Mouse (Mus musculus) megakaryocyte, embryonic 14.5 days (primary cell): ENCODE data around the gene Clpp. TPM values are rescaled to one million over a fixed set of nuclear protein-coding genes. Genes with fewer than 3 reads are reported as not detected.

ENCODE experiments used
- H3K27me3 ChIP-seq: replicated peaks from 2 replicates; pipeline ENCODE3; 2012; ENCODE audit warnings: inconsistent platforms
- H3K36me3 ChIP-seq: replicated peaks from 2 replicates; pipeline ENCODE3; 2012; ENCODE audit warnings: low read length, inconsistent platforms, mixed read lengths
- H3K4me1 ChIP-seq: 2 replicates; pipeline ENCODE4 v1.6.1; 2012; ENCODE audit warnings: inconsistent platforms
- H3K4me3 ChIP-seq: replicated peaks from 2 replicates; pipeline ENCODE3; 2012; ENCODE audit warnings: moderate library complexity, mild to moderate bottlenecking, inconsistent platforms
- H3K9me3 ChIP-seq: 2 replicates; pipeline ENCODE4 v1.6.1; 2012; ENCODE audit warnings: inconsistent platforms
- FLI1 ChIP-seq: IDR thresholded peaks from 2 replicates; pipeline ENCODE4 v1.6.1; 2012; ENCODE audit warnings: low read length, inconsistent platforms, mixed read lengths
- GATA1 ChIP-seq: IDR thresholded peaks from 3 replicates; pipeline ENCODE4 v1.6.1; 2012; ENCODE audit warnings: mixed read lengths, low read length, inconsistent platforms, borderline replicate concordance
- polyA plus RNA-seq: library from polyadenylated mRNA; stranded (reverse); fragments of >175 nt; gene quantifications from 2 replicates; pipeline ENCODE4 v1.2.3, GENCODE M21; 2012; ENCODE audit warnings: low replicate concordance; ENCODE audit not compliant: insufficient read depth

Gene Clpp
- polyA plus RNA-seq, 1 experiment: 177 TPM

DNA sequence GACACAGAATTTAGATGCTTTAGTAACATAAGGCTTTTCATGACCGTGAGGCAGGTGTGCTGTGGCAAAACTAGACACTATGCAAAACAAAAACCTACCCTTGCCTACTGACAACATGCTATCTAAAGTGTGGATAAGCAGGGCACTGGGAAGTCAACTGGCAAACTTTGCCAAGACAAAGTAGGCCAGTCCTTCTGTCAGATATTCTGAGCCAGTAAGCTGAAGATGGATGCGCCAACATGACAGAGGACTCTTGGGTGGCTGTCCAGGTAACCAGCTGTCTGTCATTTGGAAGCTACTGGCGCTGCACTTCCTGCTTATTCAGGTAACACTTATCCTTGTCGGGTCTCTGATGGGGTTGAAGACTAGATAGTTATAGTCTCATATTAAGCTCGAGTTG lies 20.0 kb upstream of the Clpp start:
- Histone ChIP-seq H3K27me3 (peaks cover 25% of the 10 kb centered on the region), H3K9me3 (no peaks in the 10 kb centered on the region), H3K4me1 (no peaks in the 10 kb centered on the region), H3K36me3 (no peaks in the 10 kb centered on the region), H3K4me3 (no peak overlapping the region)
- no peak for TF ChIP-seq GATA1
- no peak for TF ChIP-seq FLI1

- no peaks in the 10 kb centered on the region for H3K36me3 ChIP-seq
- no peak for TF ChIP-seq GATA1
- no peak for TF ChIP-seq FLI1
- H3K27me3 ChIP-seq: peaks cover 37% of the 10 kb centered on the region
- H3K4me1 ChIP-seq: peaks cover 25% of the 10 kb centered on the region
- no peak overlapping the region for H3K4me3 ChIP-seq
- H3K9me3 ChIP-seq: no peaks in the 10 kb centered on the region
Observed at GRCm38 (mm10) chr17:56973956-56974707, 16.0 kb upstream of the Clpp start.

- Histone ChIP-seq H3K4me1 (peaks cover 31% of the 10 kb centered on the region), H3K36me3 (no peaks in the 10 kb centered on the region), H3K9me3 (no peaks in the 10 kb centered on the region), H3K4me3 (no peak overlapping the region), H3K27me3 (peaks cover 33% of the 10 kb centered on the region)
- no peak for TF ChIP-seq FLI1
Observed at GRCm38 (mm10) chr17:56974708-56975240, 15.3 kb upstream of the Clpp start.

DNA sequence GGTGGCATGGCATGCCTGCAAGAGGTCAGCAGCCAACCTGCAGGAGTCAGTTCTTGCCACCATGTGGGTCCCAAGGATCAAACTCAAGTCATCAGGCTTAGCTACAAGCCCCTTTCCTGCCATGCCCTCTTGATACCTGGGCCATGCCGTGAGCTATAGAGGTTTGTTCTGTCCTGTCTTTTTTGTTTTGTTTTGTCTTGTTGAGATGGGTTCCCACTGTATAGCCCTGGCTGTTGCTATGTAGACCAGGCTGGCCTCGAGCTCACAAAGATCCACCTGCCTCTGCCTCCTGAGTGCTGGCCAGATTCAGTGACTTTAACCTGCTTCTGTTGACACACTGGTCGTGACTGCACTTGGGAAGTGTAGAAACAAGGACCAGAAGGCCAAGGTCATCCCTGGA lies 14.7 kb upstream of the Clpp start:
- no peaks in the 10 kb centered on the region for H3K9me3 ChIP-seq
- TF ChIP-seq FLI1 (no peak), GATA1 (no peak)
- H3K36me3 ChIP-seq: no peaks in the 10 kb centered on the region
- no peak overlapping the region for H3K4me3 ChIP-seq
- peaks cover 28% of the 10 kb centered on the region for H3K27me3 ChIP-seq
- peaks cover 38% of the 10 kb centered on the region for H3K4me1 ChIP-seq

DNA sequence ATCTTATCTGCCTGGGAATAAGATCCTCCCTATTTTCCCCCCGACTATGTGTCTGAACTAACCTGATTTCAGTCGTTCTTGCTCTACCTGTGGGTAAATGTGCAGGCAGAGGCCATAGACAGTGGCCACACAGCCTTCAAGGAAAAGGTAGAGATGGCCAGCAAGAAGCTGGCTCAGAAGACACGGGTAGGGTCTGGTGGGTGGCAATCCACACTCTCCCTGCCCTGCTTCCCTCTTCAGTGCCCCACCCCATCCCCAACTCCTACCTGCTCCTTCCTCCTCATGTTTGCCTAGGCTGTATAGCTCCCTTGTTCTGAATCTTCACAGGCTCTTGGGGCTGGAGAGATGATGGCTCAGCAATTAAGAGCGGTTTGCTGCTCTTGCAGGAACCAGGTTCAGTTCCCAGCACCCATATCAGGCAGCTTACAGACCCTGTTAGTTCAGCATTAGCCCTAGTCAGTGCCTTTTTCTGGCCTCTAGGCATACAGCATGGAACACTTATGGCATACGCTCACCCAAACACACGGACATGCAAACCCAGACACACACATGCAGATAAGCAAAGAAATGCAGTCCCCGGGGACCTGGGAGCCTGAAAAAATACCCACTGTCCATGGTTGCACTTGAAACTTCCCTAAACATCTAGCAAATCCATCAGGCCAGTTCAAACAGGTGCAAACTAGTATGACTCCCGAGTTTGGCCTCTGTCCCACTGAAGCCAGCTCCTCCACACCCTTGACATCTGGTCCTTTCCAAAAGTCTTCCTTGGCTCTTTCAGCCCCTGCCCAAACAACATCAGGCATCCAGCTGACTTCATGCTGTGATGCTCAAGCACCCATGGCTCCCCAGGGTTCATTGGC lies 13.3 kb upstream of the Clpp start:
- TF ChIP-seq FLI1: no peak
- no peak for TF ChIP-seq GATA1
- Histone ChIP-seq H3K36me3 (no peaks in the 10 kb centered on the region), H3K4me1 (peaks cover 38% of the 10 kb centered on the region), H3K9me3 (no peaks in the 10 kb centered on the region), H3K4me3 (no peak overlapping the region), H3K27me3 (peaks cover 22% of the 10 kb centered on the region)

GRCm38 (mm10) chr17:56979524-56979923 lies 10.6 kb upstream of the Clpp start:
- Histone ChIP-seq H3K36me3 (no peaks in the 10 kb centered on the region), H3K4me3 (no peak overlapping the region), H3K4me1 (peaks cover 43% of the 10 kb centered on the region), H3K27me3 (peaks cover 22% of the 10 kb centered on the region), H3K9me3 (no peaks in the 10 kb centered on the region)
- TF ChIP-seq GATA1 (no peak), FLI1 (no peak)

DNA sequence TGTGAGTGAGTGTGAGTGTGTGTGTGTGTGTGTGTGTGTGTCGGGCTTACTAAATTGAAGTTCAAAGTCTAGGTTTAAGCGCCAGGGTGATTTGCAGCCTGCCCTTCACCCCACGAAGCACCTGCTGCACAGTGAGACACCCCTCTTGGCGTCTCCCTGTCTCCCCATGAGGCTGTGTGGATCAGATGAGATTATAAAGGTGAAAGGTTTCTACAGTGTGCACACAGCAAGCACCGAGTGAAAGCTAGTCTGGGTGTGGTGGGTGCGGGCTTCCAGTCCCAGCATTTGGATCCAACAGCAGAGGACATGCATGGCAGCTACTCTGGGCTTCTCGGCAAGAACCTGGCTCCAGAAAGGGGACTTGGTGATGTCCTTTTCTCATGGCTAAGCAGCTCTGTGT lies 9.1 kb upstream of the Clpp start:
- Histone ChIP-seq H3K27me3 (peaks cover 15% of the 10 kb centered on the region), H3K9me3 (no peaks in the 10 kb centered on the region), H3K36me3 (no peaks in the 10 kb centered on the region), H3K4me1 (peaks cover 46% of the 10 kb centered on the region), H3K4me3 (no peak overlapping the region)
- TF ChIP-seq FLI1 (no peak), GATA1 (no peak)

DNA sequence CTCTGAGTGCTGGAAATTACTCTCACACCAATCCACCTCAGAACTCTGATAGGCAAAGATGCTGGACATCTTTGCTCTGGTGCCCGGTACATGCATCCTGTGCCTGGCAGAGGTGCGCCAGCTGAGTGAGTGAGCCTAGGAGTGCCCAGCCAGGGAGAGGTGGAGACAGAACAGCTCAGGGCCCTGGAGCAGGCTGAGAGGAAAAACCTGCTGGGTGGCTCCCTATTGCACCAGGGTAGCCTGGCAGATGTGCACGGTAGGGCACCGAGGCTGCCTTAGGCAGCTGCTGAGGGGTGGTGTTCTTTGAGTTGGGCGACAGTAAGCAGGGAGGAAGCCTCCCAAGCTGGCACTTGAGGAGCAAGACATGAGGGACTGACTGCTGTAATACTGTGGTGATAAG lies 8.1 kb upstream of the Clpp start, which contains the start of gene Acer1:
TSS of gene Acer1 (minus strand) at position 114 of the 400 bp plus-strand sequence.
- no peak within 1 kb of the TSS for H3K4me3 ChIP-seq
- H3K27me3 ChIP-seq: peaks cover 11% of the 10 kb centered on the region
- H3K36me3 ChIP-seq: no peaks in the 10 kb centered on the region
- no peaks in the 10 kb centered on the region for H3K9me3 ChIP-seq
- no peak for TF ChIP-seq GATA1
- TF ChIP-seq FLI1: no peak
- peaks cover 40% of the 10 kb centered on the region for H3K4me1 ChIP-seq

DNA sequence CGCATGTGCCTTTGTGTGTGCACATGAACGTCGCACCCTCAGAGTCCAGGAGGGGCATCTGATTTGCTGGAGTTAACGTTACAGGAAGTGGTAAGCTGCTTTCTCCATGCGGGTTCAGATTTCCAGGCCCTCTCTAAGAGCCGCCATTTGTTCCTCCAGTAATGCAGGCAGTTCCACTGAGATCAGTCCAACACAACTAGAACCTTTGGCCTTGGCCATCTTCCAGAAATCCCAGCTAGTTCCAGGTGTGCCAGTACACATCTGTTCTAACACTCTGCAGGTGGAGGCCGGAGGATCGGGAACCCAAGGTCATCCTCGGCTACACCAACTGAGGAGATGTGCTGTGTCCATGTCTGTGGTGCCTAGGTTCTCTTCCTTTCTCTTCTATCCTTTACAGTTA lies 5.2 kb upstream of the Clpp start:
- H3K4me1 ChIP-seq: peaks cover 25% of the 10 kb centered on the region
- no peaks in the 10 kb centered on the region for H3K36me3 ChIP-seq
- no peak overlapping the region for H3K4me3 ChIP-seq
- peaks cover 11% of the 10 kb centered on the region for H3K27me3 ChIP-seq
- H3K9me3 ChIP-seq: no peaks in the 10 kb centered on the region
- TF ChIP-seq FLI1: no peak
- no peak for TF ChIP-seq GATA1

- H3K36me3 ChIP-seq: no peaks in the 10 kb centered on the region
- H3K9me3 ChIP-seq: no peaks in the 10 kb centered on the region
- peaks cover 11% of the 10 kb centered on the region for H3K27me3 ChIP-seq
- peaks cover 24% of the 10 kb centered on the region for H3K4me1 ChIP-seq
- TF ChIP-seq FLI1 (no peak), GATA1 (no peak)
- H3K4me3 ChIP-seq: no peak overlapping the region
Observed at GRCm38 (mm10) chr17:56985656-56986055, 4.4 kb upstream of the Clpp start.
